Mouse (Mus musculus) ES-E14 (cell line): ENCODE results near the gene Spsb3. TPM values are rescaled to one million over a fixed set of nuclear protein-coding genes. Genes with fewer than 3 reads are reported as not detected.

Experiments
- DNase-seq: peaks from one replicate; pipeline ENCODE4 v3.0.0-alpha.2; 2013; ENCODE audit warnings: low read depth, low spot score
- H3K27ac ChIP-seq: 2 replicates; pipeline ENCODE4 v1.5.1; 2012; ENCODE audit warnings: low read depth, mild to moderate bottlenecking, low read length, moderate library complexity, mixed read lengths; ENCODE audit not compliant: poor library complexity, insufficient read depth, severe bottlenecking
- H3K36me3 ChIP-seq: 2 replicates; pipeline ENCODE4 v1.6.1; 2012; ENCODE audit warnings: mild to moderate bottlenecking, low read length, moderate library complexity, mixed read lengths; ENCODE audit not compliant: control insufficient read depth, poor library complexity, insufficient read depth, severe bottlenecking
- H3K4me1 ChIP-seq, 2 experiments: fragments of 150-350 bp in 1 of 2; sonication (generic) in 1 of 2; 2 replicates each; pipeline ENCODE4 v1.6.1; 2012; ENCODE audit warnings: low read length in 2 of 2, mild to moderate bottlenecking in 1 of 2, mixed read lengths in 1 of 2; ENCODE audit not compliant: control insufficient read depth in 2 of 2, insufficient read depth in 2 of 2, poor library complexity in 1 of 2
- H3K4me3 ChIP-seq, 2 experiments: fragments of 150-350 bp in 1 of 2; sonication (generic) in 1 of 2; 2 replicates each; pipeline ENCODE4 v1.5.1; 2012; ENCODE audit warnings: low read length in 2 of 2, low read depth in 1 of 2, mild to moderate bottlenecking in 1 of 2, mixed read lengths in 1 of 2; ENCODE audit not compliant: insufficient read depth in 1 of 2, poor library complexity in 1 of 2, severe bottlenecking in 1 of 2
- H3K9ac ChIP-seq: 2 replicates; pipeline ENCODE4 v1.6.1; 2012; ENCODE audit warnings: low read depth, mild to moderate bottlenecking, low read length, mixed read lengths; ENCODE audit not compliant: poor library complexity, insufficient read depth, severe bottlenecking
- H3K9me3 ChIP-seq: fragments of 150-350 bp; sonication (generic); 2 replicates; pipeline ENCODE4 v1.6.1; 2012; ENCODE audit warnings: low read depth, mild to moderate bottlenecking, low read length; ENCODE audit not compliant: control insufficient read depth, insufficient read depth
- CHD2 ChIP-seq: IDR thresholded peaks from 2 replicates; pipeline ENCODE4 v1.6.1; 2014; ENCODE audit warnings: mild to moderate bottlenecking, low read depth, low read length, inconsistent platforms
- HCFC1 ChIP-seq: IDR thresholded peaks from 2 replicates; pipeline ENCODE4 v1.6.1; 2012; ENCODE audit warnings: low read length, inconsistent platforms, borderline replicate concordance; ENCODE audit not compliant: insufficient read depth
- MAFK ChIP-seq: IDR thresholded peaks from 2 replicates; pipeline ENCODE4 v1.6.1; 2014; ENCODE audit warnings: mild to moderate bottlenecking, low read depth, low read length, inconsistent platforms; ENCODE audit not compliant: insufficient read depth
- ZC3H11A ChIP-seq: IDR thresholded peaks from 2 replicates; pipeline ENCODE4 v1.6.1; 2012; ENCODE audit warnings: low read depth, mild to moderate bottlenecking, inconsistent platforms, low read length, borderline replicate concordance
- ZNF384 ChIP-seq: IDR thresholded peaks from 2 replicates; pipeline ENCODE4 v1.6.1; 2012; ENCODE audit warnings: low read depth, low read length, inconsistent platforms
- in situ Hi-C, 2 experiments: fragments of 600-800 bp; cut with MboI; formaldehyde crosslinking; loops; one replicate each; pipeline ENCODE4 v1.15.1; 2025; ENCODE audit warnings: low sequenced_read_pairs in 2 of 2, inconsistent platforms in 1 of 2; ENCODE audit not compliant: unreplicated experiment in 2 of 2
- total RNA-seq: library from RNA; depleted of rRNA; stranded (reverse); fragments of 300-350 nt; gene quantifications from 2 replicates; pipeline ENCODE4 v1.2.3, GENCODE M21; 2012

Gene Spsb3
- total RNA-seq, 1 experiment, result 34.2 TPM

DNA sequence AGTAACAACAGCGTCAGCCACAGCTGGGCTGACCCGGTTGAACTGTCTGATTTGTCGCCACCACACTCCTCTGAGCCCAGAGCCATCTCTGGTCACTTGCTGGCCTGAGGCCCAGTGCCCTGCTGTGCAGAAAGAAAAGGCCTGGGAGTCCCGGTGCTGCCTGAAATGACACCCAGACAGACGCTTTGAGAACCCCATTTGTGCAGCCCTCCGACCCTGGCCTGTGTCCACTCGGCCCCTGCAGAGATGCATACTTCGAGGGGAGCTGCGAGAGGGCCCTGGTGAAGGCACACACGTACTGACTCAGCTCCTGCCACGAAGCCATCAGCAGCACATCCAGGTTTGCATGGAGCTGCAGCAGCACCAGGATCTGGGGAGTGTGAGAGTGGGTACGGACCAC, 6.3 kb downstream of the Spsb3 start:
- Histone ChIP-seq H3K4me3 (no peak overlapping the region), H3K4me1 (peaks cover 0 to 14% of the 10 kb centered on the region in 2 experiments; a peak in 2 of 4 replicates), H3K27ac (no peak overlapping the region), H3K9ac (no peak overlapping the region), H3K9me3 (no peaks in the 10 kb centered on the region), H3K36me3 (peaks cover 43% of the 10 kb centered on the region)
- TF ChIP-seq ZC3H11A, result no peak
- TF ChIP-seq CHD2, result no peak
- no peak for TF ChIP-seq ZNF384
- TF ChIP-seq MAFK, result no peak
- TF ChIP-seq HCFC1, result no peak
- in situ Hi-C loops, result no loop called here
- DNase-seq, result no peak

DNA sequence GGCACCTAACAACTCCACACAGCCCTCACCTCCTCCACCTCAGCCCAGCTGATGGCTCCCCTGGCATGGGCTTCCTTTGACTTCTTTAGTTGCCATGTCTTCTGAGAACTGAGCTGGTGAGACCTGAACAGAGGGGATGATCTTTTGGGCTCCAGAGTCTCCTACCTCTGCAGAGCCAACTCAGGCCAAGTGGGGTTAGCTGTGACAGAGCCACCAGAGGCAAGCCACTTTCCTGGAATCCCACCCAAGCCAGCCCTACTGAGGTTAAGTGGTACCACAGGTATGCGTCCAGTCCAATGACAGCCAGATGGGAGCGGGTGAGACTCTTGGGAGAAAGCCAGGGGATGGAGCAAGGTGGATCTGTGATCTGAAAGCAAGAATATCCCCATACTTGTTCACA, 6.8 kb downstream of the Spsb3 start:
- H3K9ac ChIP-seq, result no peak overlapping the region
- in situ Hi-C loops, result no loop called here
- H3K36me3 ChIP-seq, result peaks cover 44% of the 10 kb centered on the region
- no peak for TF ChIP-seq ZC3H11A
- no peak for TF ChIP-seq CHD2
- no peak for TF ChIP-seq MAFK
- TF ChIP-seq HCFC1, result no peak
- no peak for TF ChIP-seq ZNF384
- H3K27ac ChIP-seq, result no peak overlapping the region
- no peak overlapping the region for H3K4me3 ChIP-seq
- peaks cover 0 to 14% of the 10 kb centered on the region in 2 experiments; a peak in 2 of 4 replicates for H3K4me1 ChIP-seq
- DNase-seq, result no peak
- H3K9me3 ChIP-seq, result no peaks in the 10 kb centered on the region

DNA sequence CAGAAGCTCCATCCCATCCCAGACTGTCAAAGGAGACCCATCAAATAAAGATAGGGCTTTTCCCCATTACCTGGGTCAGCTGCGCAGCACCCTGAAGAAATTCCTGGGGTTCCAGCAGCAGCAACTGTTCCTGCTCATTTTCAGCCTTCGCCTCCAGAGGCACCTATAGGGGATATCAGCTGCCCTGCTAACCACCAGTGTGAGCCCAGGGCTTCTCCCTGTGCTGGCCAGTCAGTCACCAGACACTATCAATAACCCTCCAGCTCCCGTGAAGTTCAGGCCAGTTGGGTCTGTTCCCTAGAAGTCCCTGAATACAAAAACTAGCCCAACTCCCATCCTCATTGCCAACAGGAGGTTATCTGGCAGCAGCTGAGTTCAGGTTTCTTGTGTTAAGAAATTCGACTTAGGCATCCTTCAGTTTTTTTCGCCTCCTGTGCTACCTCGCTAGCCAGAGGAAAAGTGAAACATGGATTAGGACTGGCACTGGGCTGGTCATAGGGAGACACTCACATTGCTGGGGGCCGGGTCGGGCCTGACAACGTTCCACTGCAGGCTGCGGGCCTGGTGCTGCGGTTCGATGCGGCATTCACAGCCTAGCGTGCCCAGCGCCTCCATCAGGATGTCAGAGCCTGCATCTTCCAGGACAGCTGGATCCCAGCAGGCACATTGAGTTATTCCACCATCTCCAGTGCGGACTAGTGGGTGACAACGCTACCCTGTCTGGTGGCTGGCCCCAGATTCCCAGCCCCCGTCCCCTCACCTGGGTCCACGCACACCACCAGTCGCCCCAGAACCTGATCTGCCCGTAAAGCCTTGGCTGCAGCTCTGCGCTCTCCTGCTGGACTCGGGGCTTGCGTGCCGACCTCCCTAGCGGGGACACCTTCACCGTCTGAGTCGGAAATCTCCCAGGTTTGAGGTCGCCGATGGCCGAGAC, 7.9 kb downstream of the Spsb3 start:
- in situ Hi-C loops, result no loop called here
- Histone ChIP-seq H3K27ac (no peak overlapping the region), H3K36me3 (peaks cover 46% of the 10 kb centered on the region), H3K9me3 (no peaks in the 10 kb centered on the region), H3K4me1 (peaks cover 0 to 15% of the 10 kb centered on the region in 2 experiments; a peak in 2 of 4 replicates), H3K4me3 (peak overlapping the region; percentile 83 to 88), H3K9ac (peak overlapping the region; percentile 87)
- TF ChIP-seq ZNF384, result no peak
- no peak for TF ChIP-seq ZC3H11A
- no peak for TF ChIP-seq HCFC1
- TF ChIP-seq MAFK, result no peak
- TF ChIP-seq CHD2, result no peak
- no peak for DNase-seq

DNA sequence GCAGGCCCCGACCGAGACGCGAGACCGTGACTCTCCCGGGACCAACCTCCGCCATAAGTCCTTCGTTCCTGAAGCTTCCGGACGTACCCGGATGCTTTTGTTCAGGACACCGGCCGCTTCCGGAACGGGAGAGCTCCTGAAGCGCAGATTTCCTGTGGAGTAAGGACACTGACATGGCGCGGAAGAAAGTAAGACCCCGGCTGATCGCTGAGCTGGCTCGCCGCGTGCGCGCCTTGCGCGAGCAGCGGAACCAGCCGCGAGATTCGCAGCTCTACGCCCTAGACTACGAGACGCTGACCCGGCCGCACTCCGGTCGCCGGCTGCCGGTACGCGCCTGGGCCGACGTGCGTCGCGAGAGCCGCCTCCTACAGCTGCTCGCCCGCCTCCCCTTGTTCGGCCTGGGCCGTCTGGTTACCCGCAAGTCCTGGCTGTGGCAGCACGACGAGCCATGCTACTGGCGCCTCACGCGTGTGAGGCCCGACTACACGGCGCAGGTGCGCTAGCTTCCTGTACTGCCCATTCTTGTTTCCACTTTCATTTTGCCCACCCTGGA, 8.6 kb downstream of the Spsb3 start, which contains the start of the genes Eme2 and Mrps34:
Gene Eme2, minus strand, starts transcription at position 93 of the 553 bp plus-strand sequence.
Gene Mrps34, plus strand, starts transcription at position 122 of the 553 bp plus-strand sequence.
- TF ChIP-seq MAFK (no peak), CHD2 (no peak), HCFC1 (peak; percentile 81)
- in situ Hi-C loops, result no loop called here
- H3K27ac ChIP-seq, result peak within 1 kb of the TSS; percentile 3; the same call in 1 of the 2 replicates
- peaks cover 53% of the 10 kb centered on the region for H3K36me3 ChIP-seq
- peaks cover 0 to 15% of the 10 kb centered on the region in 2 experiments; a peak in 2 of 4 replicates for H3K4me1 ChIP-seq
- DNase-seq, result no peak
- H3K4me3 ChIP-seq, result peak within 1 kb of the TSS; percentile 83 to 88
- peak within 1 kb of the TSS; percentile 87 for H3K9ac ChIP-seq
- H3K9me3 ChIP-seq, result no peaks in the 10 kb centered on the region
